Comparison of ENCODE assay signal across 15 mouse cellular contexts in the genomic region with DNA sequence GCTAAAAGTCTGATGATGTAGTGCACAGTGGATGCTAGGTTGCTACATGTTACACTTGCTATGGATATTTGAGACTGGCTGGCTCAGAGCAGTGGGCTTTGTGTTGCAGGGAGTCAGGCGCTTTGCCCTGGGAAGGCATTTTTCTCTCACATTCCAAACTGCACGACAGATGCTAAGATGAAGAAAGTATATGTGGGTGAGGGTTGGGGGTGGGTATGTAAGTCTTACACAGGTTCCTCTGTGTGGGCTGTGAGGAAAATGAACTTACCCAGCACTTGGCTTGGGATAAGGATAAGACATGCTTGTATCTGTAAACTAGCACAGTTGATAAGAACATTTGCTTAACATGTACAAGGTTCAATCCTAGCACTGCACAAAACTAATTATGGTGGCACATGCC. TPM values are rescaled to one million over a fixed set of nuclear protein-coding genes. Genes with fewer than 3 reads are reported as not detected.
DNase-seq lines count a peak whose midpoint lies in the region.
"Had no signal": no experiment of that assay in that cellular context is flagged by ENCODE, and none has a peak within 500 bp of the region (broad histone marks: within the 10 kb centered on the region; RNA-seq: fewer than 3 reads in every experiment).

No protein-coding gene starts in this region.

- DNase-seq in frontal cortex, postnatal 36 days (ENCODE audit: low spot score in 2 of 2), result peak; percentile 37 to 50
- no peak for DNase-seq in frontal cortex, postnatal 10 days (ENCODE audit: low spot score in 2 of 2)
- DNase-seq in left cerebral cortex, postnatal 36 days (ENCODE audit: low spot score in 2 of 2), result peak; percentile 22 to 32
- no peak for DNase-seq in left cerebral cortex, postnatal 4 days
- DNase-seq in brain, adult 2 months (ENCODE audit: low read depth, low spot score), result peak; percentile 73
- DNase-seq in telencephalon, adult 2 months (ENCODE audit: low read depth, low spot score), result peak; percentile 40
- DNase-seq: adrenal gland, postnatal 14 days; cerebellum, adult 18-20 months; cerebellum, adult 9-11 months; cerebellum, postnatal 36 days; forebrain, postnatal 0 days; gastrocnemius, postnatal 36 days; heart, adult 11 months; heart, postnatal 10 days; heart, postnatal 4 days had no signal

- intact Hi-C loops in left cerebral cortex, postnatal 36 days (cut with DNase I), result no loop called here
- intact Hi-C loops in left cerebral cortex, postnatal 4 days (cut with DNase I), result no loop called here

RNA-seq across cellular contexts. Expression of gene Tbc1d20, which starts 9.2 kb away (rescaled TPM):
- total RNA-seq in left cerebral cortex, postnatal 36 days (2021), result 10 to 100 TPM; 53.6 to 57.1 TPM
- total RNA-seq in left cerebral cortex, postnatal 4 days (2021), result 10 to 100 TPM; 41.2 to 42.6 TPM

RNA-seq across cellular contexts. Expression of gene Rbck1, which starts 29.6 kb away (rescaled TPM):
- 100 to 1,000 TPM in 1 of 2 experiments, 10 to 100 TPM in 1; 92.3 to 124 TPM for total RNA-seq in left cerebral cortex, postnatal 36 days (2021)
- total RNA-seq in left cerebral cortex, postnatal 4 days (2021), result 100 to 1,000 TPM; 123 to 134 TPM

RNA-seq across cellular contexts. Expression of gene Trib3, which starts 41.0 kb away (rescaled TPM):
- 1 to 10 TPM in 1 of 2 experiments, under 1 TPM in 1; 0.62 to 1.7 TPM for total RNA-seq in left cerebral cortex, postnatal 36 days (2021)
- total RNA-seq in left cerebral cortex, postnatal 4 days (2021), result 1 to 10 TPM in 1 of 2 experiments, under 1 TPM in 1; 0.92 to 1.4 TPM

Comparison
In these comparisons a context has a peak if more than half of its experiments do, and no peak if none do; other contexts are left out.
1. DNase-seq: peak in frontal cortex, postnatal 36 days (2 of 2), left cerebral cortex, postnatal 36 days (2 of 2), brain, adult 2 months (single experiment) and telencephalon, adult 2 months (single experiment); none in frontal cortex, postnatal 10 days (0 of 2) and left cerebral cortex, postnatal 4 days (single experiment).